Mouse (Mus musculus): Measurements from ENCODE around the gene 1700029J07Rik. TPM values are rescaled to one million over a fixed set of nuclear protein-coding genes. Genes with fewer than 3 reads are reported as not detected.

1700029J07Rik gene
- total RNA-seq (2021): 1 to 10 TPM; 1.7 to 2.9 TPM
- long read RNA-seq, experiment 1: 0 reads
- long read RNA-seq, experiment 2, partial matches to known transcripts: 0 of 1 reads
- long read RNA-seq, experiment 2, other reads (novel, unspliced or antisense): 1 of 1 reads

DNA sequence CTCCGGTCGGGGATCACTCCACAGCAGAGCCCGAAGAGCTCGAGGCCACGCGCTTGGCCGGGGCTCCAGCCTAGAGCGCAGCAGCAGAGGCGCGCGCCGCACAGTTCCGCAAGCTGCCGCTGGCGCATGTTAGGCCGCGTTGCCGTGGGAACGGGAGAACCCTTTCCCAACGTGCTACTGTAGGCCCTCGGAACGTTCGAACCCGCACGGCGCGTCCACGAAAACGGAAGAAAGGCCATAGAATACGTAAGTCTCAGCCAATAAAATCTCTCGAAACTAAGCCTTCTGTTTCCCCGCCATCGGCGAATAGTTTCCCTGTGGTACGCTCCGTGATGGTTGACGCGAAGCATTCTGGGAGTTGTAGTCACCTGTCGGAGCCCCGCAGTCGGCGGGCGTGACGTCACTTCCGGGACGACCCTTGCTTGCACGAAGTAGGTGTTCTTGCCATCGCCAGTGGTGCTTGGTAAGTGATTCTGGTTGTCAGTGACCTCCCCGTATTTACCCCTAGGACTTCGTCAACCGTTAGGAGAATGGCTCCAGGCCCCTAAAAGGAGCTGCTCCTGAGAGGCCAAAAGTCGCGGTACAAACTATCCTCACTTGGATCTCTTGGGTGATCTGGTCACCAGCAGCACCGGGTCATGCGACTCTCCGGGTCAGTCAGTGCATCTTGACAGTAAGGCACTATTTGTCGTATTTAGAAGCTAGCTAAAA is at the start of gene 1700029J07Rik, which contains the start of gene Ufsp2:
TSS of gene 1700029J07Rik (minus strand) at position 127 of the 711 bp plus-strand sequence.
TSS of gene Ufsp2 (plus strand) at position 403 of the 711 bp plus-strand sequence.
- DNase-seq (ENCODE audit: extremely low spot score in 1 of 2, low spot score in 2 of 2): peak; percentile 97 to 98
- Histone ChIP-seq H3K4me3 (peak within 1 kb of the TSS; percentile 83), H3K27ac (peak within 1 kb of the TSS; percentile 78)
- TF ChIP-seq CTCF (IDR thresholded peaks at IDR 0.05): peak; percentile 63
- intact Hi-C loops (cut with DNase I): loop anchor here (1.0 kb wide), 1 partner anchor 24 kb away; the partner anchor contains the start of gene Lrp2bp

GRCm38 (mm10) chr8:46024392-46024791 is 49.3 kb upstream of the 1700029J07Rik start:
- intact Hi-C loops (cut with DNase I): no loop called here
- H3K4me3 ChIP-seq: no peak overlapping the region
- no peak overlapping the region for H3K27ac ChIP-seq
- DNase-seq (ENCODE audit: extremely low spot score in 1 of 2, low spot score in 2 of 2): no peak
- no peak for TF ChIP-seq CTCF (IDR thresholded peaks at IDR 0.05)

DNA sequence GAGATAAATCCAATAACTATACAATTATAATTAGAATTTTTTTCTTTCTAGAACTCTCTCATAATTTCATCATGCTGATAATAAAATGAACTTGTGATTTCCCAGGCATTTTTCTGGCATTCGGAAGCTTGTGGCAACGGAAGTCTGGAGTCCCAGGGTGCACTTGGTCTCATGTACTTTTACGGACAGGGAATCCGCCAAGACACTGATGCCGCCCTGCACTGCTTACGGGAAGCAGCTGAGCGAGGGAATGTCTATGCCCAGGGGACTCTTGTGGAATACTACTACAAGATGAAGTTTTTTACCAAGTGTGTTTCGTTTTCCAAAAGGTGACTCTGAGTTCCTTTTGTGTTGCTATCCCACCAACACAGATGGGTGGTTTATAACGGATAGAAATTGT is 47.7 kb upstream of the 1700029J07Rik start:
- Histone ChIP-seq H3K27ac (no peak overlapping the region), H3K4me3 (no peak overlapping the region)
- DNase-seq (ENCODE audit: extremely low spot score in 1 of 2, low spot score in 2 of 2): no peak
- intact Hi-C loops (cut with DNase I): no loop called here
- TF ChIP-seq CTCF (IDR thresholded peaks at IDR 0.05): no peak

GRCm38 (mm10) chr8:46022203-46022602 is 47.2 kb upstream of the 1700029J07Rik start:
- no peak for TF ChIP-seq CTCF (IDR thresholded peaks at IDR 0.05)
- Histone ChIP-seq H3K4me3 (no peak overlapping the region), H3K27ac (no peak overlapping the region)
- DNase-seq (ENCODE audit: extremely low spot score in 1 of 2, low spot score in 2 of 2): no peak
- intact Hi-C loops (cut with DNase I): no loop called here

GRCm38 (mm10) chr8:46010746-46011680 is 36.0 kb upstream of the 1700029J07Rik start:
- DNase-seq (ENCODE audit: extremely low spot score in 1 of 2, low spot score in 2 of 2): peak in 1 of 2 experiments; percentile 24

GRCm38 (mm10) chr8:46010306-46010705 is 35.3 kb upstream of the 1700029J07Rik start:
- intact Hi-C loops (cut with DNase I): no loop called here
- TF ChIP-seq CTCF (IDR thresholded peaks at IDR 0.05): no peak
- no peak for DNase-seq (ENCODE audit: extremely low spot score in 1 of 2, low spot score in 2 of 2)
- Histone ChIP-seq H3K27ac (peak overlapping the region; percentile 61), H3K4me3 (peak overlapping the region; percentile 28; the same call in 1 of the 2 replicates)

More at GRCm38 (mm10) chr8:46010746-46011680, 36.0 kb upstream of the 1700029J07Rik start:
- peak; percentile 47 for TF ChIP-seq CTCF (IDR thresholded peaks at IDR 0.05)
- H3K4me3 ChIP-seq: peak overlapping the region; percentile 28; the same call in 1 of the 2 replicates
- intact Hi-C loops (cut with DNase I): no loop called here
- peak overlapping the region; percentile 66 for H3K27ac ChIP-seq

DNA sequence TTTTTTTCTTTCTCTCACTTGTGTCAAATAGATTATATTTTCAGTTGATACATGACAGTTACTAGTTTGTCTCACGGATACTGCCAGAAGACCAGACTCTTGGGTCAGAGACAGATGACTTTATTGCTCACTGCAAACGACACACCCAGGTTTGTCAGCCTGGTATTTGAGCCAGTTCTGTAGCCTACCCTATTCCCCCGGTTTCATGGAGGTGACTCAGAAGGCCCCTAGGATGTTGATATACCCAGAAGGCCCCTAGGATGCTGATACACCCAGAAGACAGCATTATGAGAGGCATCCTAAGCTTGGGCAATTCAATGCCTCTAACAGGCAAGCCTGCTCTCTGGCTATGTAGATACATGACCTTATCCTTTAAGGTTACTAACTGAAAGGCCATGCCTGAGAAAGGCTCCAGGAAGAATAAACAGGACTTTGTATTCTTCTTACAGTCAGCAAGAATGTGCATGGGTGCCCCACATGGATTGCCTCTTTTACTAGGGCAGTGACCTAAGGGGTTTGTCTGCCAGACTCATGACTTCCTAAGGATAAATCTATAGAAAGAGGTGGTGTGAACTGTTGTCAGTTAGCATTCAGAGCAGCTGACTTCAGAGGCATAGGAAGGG is 32.1 kb upstream of the 1700029J07Rik start:
- TF ChIP-seq CTCF (IDR thresholded peaks at IDR 0.05): no peak
- no peak overlapping the region for H3K27ac ChIP-seq
- no peak for DNase-seq (ENCODE audit: extremely low spot score in 1 of 2, low spot score in 2 of 2)
- intact Hi-C loops (cut with DNase I): no loop called here
- no peak overlapping the region for H3K4me3 ChIP-seq

DNA sequence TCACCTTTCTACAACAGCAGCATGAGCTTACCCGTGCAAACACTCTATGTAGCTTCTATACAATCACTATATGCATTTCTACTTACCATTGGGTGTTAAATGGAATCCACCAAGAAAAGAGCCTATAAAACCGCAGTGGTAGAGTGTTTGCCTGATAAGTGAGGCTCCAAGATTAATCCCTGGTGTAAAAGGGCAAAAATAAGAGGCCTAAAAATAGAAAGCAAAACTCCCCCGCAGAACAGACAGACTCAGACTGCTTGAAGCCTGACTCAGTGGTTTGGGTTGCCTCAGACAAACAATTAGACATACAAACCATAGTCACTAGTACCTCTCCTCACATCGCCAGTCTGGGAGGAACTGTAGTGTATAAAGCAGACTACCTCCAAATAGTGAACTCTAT is 30.5 kb upstream of the 1700029J07Rik start, which contains the start of gene Ankrd37:
TSS of gene Ankrd37 (minus strand) at position 112 of the 400 bp plus-strand sequence.
- Histone ChIP-seq H3K4me3 (no peak within 1 kb of the TSS), H3K27ac (no peak within 1 kb of the TSS)
- DNase-seq (ENCODE audit: extremely low spot score in 1 of 2, low spot score in 2 of 2): no peak
- intact Hi-C loops (cut with DNase I): no loop called here
- no peak for TF ChIP-seq CTCF (IDR thresholded peaks at IDR 0.05)

DNA sequence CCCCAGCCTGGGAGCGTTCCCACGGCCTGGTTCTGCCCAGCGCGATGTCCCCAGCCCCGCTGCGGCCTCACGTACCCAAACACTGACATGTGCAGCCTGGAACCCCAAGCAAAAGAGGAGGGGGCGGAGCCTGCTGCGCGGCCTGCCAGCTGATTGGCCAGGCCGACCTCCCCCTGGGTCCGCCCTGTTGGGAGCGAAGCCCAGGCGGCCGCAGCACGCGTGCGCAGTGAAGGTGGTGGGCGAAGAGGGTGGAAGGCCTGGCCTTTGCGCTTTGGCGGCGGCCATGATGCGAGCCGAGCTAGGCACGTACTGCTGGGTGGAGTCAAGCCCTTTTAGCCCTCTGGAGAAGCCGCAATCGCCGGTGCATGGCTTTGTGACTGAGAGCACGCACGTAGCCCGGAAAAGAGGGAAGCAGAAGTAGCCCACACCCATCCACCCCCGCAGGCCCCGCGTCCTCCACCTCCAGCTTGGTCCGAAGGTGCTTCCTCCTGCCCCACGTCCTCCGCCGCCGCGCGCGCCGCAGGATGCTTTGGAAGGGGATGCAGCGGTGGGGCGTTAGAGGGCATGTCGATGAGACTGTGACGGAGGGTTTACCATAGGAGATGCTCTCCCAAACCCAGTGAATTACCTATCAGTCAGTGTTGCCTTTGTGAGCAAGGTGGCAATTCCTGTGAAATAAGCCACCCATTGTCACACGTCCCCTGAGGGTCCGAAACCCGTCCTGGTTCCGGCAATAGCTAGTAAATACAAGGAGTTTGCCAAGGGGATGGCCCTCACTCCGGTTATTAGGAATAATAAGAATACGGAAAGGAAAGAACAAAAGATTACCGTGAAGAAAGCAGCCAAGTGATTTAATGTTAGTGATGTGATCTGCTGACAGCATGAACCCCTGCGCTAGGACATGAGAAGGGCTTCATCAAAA is 25.0 kb upstream of the 1700029J07Rik start:
- peak overlapping the region; percentile 68 for H3K4me3 ChIP-seq
- DNase-seq (ENCODE audit: extremely low spot score in 1 of 2, low spot score in 2 of 2): peak; percentile 99
- intact Hi-C loops (cut with DNase I): loop anchor here (1.0 to 5.0 kb wide), 4 partner anchors 25 to 211 kb away; partner anchors contain the start of genes 1700029J07Rik, Cfap97, Slc25a4 and Snx25
- peak overlapping the region; percentile 100 for H3K27ac ChIP-seq
- TF ChIP-seq CTCF (IDR thresholded peaks at IDR 0.05): no peak

DNA sequence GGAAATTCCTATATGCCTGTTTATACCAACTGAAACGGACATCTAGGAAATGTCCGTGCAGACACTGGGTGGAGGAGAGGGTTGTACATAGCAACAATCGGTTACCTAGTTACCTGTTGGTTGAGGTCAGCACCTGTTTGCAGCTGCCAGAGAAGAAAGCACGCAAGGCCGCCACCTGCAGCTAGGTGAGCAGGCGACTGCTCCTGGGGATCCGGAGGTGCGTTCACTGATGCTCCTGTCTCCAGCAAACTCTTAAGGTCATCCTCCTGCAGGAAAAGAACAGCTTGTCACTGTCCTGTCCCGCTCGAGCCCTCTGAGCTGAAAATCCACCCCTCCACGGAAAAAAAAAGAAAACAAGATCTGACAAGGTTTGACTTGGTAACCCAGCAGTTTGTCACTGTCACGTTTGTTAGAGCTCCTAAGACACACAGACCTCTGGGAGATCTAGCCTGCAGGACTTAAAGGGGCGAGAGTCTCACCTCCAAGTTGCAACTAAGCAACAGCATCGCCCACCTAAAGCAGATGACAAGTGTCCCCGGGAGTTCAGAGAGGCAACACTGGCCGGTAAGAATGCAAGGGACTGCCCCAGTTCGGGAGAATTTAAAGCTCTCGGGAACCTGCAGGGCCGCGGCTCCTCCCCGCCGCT is 24.2 kb upstream of the 1700029J07Rik start, which contains the start of gene Lrp2bp:
TSS of gene Lrp2bp (plus strand) at position 166 of the 646 bp plus-strand sequence.
- no peak; the same call in 1 of the 2 replicates for TF ChIP-seq CTCF (IDR thresholded peaks at IDR 0.05)
- peak within 1 kb of the TSS; percentile 100 for H3K27ac ChIP-seq
- intact Hi-C loops (cut with DNase I): loop anchor here (1.0 to 5.0 kb wide), 3 partner anchors 24 to 212 kb away; partner anchors contain the start of genes 1700029J07Rik, Cfap97, Slc25a4 and Snx25
- H3K4me3 ChIP-seq: peak within 1 kb of the TSS; percentile 68
- DNase-seq (ENCODE audit: extremely low spot score in 1 of 2, low spot score in 2 of 2): peak; percentile 26 to 28

Data from left cerebral cortex, adult 2 months (tissue).